Mouse (Mus musculus): ENCODE measurements around the gene Hnmt.
"Not testable (repeated sequence)": the region's sequence is repeated elsewhere in the genome, so short reads cannot be mapped to it uniquely, and the experiment has no call there.

Gene Hnmt

DNA sequence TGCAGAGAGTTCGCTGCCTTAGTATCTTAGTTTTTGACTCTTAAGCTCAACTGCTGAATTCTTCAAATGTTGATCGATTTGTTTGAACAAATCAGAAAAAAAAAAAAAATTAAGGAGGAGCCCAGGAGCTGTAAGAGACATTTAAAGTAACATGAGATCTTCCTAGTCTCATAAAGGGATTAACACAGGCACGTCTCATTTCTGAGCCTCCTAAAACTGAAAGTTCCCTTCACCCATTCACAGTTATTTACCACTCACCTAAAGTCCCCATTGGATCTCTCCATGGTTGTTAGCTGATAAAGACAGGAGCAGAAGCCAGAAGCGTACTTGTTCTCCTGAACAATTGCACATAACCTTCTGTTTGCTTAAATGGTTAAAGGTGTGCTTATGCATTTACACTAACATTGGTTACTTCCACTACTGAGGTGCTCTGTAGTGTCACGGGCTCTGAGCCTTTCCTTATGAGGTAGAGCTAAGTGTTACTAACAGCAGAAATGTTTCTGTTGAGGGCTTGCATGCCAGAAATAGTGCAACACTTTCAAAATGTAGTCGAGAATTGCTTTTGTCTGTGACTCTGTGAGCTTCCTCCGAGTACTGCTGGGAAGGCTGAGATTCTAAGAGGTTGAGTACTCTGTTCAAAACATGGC is at the start of gene Hnmt:
Gene Hnmt, minus strand, starts transcription at position 51 of the 647 bp plus-strand sequence.
- no peak for DNase-seq

DNA sequence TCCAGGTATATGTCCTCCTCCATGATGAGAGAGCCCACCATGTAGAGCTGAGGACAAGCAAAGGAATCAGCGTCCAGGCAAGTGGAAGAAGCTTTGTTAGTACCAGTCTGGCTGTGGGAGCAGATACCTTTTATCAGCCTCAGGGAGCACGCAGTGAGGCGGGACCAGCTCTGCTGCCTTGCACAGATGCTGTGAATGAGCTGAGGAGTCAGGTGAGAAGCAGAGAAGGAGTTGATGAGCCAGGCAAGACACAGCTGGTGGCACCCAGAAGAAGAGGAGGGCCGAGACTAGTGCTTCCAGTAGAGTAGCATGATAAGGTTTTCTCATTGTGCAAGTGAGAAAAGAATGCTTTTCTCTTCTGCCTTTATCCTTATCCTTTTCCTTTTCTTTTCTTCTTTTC is 47.3 kb upstream of the Hnmt start, which contains the start of gene Tbpl2:
Gene Tbpl2, minus strand, starts transcription at position 101 of the 400 bp plus-strand sequence.
- no peak for DNase-seq

DNA sequence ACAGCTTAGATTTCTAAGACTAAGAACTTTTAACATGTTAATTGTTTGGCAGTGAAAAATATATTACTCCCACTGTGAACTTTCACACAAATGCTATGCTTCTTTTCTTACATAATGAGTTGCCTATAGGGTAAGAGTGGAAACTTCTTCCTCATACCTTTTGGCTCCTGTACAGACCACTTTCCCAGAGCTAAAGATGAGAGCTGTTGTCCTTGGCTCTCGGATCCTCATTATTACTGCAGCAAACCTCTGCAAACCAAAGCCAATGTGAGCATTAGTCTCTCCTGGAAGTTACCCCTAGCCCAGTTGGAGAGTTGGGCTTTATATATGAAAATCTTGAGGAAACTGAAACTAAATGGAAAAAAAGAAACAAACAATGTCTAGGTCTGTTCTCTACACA is 41.7 kb upstream of the Hnmt start:
- no peak for DNase-seq

DNA sequence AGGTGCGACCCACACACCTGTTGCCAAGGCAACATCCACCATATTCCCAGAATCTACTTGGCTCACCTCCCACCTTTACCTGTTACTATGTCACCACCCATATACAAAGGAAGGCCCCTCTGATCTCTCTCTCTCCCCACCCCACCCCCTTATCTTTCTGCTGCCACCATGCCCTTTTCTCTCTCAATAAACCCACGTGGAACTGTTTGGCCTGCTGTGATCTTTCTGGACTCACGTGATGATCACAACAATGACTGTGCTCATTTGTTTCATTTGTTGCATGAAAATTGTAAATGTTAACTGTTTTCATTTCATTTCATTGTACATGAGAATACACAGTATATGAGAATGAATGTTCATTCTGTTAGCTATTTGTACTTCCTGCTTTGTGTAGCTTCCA is 1.3 kb upstream of the Hnmt start:
- no peak for DNase-seq

DNA sequence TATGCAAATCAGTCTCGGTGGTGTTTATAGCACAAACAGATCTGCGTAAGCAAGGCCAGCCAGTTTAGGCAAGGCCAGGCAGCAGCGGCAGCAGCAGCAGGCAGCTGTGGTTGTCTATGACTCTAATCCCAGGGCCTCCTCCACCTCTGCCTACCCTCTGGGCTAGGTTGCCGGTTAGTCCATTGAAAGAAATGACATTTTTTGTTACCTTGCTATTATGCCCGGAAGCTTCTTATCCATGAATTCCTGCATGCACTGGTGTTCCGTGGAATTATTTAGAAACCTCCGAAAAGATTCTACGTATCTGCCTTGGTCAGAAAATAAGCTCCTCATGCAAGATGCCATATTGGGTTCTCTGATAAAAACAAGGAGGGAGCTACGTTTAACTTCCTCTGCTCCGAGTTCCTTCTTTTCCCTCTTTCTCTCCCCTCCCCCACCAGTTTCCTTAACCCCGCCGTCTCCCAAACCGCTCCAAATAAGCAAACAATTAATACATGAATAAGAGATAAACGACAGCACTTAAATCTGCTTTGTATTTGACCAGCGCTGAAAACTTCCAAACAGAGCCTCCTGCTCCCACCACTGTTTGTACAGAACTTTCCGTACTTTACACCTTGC is 605 bp downstream of the Hnmt start:
- DNase-seq: peak; percentile 10 to 16

DNA sequence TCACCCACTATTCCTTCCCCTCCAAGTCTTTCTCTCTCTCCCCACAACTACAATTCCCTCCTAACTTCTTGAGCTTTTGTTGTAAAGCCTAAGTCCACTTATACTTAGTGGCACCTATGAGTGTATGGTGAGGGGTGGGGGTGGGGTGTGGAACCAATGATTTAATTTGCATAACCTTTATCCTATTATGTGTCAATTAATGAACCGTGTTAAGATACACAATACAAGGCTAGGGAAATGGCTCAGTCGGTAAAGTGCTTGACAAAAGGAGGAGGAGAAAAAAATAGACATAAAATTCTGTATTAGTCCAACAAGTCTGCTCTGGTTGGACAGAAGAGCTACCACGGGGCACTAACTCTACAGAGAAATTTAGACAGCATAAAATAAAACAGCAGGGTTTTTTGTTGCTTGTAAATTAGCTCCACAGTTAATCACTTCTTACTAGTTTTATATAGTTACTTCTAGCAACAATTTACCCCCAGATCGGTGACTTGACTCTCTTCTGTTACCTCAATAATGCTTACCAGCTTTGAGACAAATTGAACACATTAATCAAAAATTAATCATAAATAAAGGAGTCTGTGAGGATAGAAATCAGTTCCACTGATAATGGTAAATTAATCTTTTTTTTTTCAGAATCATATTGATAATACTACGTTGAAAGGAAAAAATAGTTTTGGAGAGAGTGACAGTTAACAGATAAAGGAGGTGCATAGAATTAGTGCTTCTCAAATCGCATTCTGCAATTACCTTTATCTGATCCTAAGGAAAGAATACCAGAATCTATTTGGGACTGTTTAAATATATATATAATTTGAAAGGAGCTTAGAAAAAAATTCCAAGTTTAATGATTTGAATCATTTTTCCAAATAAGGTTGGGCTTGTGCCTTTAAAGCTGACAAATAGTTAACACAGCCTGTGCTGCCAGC is 1.4 kb downstream of the Hnmt start:
- DNase-seq: no peak

DNA sequence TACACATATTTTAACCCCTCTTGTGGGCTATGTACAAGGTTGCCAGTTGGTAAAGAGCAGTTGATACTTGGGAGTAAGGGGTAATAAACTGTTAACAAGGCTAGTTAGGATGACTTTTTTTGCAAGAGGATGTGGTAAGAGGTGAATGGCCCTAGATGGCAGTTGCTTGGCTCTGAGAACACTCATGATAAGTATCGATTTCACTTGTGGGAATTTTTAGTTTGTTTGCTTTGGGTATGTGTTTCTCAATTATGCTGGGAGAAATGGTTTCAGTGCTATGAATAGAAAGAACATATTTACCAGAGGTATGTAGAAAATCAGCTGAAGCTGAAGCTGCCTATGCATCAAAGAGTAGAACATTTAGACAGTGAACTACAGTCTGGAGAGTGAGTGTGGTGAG is 6.3 kb downstream of the Hnmt start:
- no peak for DNase-seq

DNA sequence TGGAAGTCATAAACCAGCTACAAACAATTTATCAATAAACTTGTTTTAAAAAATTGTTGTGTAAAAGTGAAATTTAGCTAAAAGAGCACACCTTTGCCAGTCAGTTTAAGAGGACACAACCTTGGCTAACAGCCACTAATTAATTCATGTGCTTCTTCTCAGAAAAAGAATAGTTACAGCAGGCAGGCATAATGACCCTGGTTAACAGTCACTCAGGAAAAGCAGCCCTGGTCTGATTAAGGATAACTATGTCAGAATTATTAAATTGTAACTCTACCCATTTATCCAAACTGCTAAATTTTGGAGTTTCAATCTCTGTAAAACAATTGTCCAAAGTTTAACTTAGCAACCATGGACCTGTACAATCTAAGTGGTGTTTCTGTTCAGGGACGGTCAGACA is 8.7 kb downstream of the Hnmt start:
- DNase-seq: no peak

DNA sequence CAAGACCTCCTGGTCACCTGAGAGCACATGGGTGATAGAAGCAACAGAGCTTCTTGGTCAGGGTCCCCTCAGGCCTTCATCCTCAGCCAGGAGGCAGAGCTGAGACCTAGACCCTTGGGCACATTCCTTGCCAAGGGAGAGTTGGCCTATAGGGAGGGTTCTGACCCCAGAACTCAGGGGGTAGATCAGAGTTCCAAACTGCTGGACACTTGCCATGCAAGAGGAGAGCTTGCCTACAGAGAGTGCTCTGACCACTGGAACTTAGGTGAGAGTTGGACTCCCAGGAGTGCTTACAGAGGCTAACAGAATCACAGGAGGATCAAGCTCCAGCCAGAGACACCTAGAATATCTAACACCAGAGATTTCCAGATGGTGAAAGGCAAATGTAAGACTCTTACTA is 29.8 kb downstream of the Hnmt start:
- not testable (repeated sequence) for DNase-seq

DNA sequence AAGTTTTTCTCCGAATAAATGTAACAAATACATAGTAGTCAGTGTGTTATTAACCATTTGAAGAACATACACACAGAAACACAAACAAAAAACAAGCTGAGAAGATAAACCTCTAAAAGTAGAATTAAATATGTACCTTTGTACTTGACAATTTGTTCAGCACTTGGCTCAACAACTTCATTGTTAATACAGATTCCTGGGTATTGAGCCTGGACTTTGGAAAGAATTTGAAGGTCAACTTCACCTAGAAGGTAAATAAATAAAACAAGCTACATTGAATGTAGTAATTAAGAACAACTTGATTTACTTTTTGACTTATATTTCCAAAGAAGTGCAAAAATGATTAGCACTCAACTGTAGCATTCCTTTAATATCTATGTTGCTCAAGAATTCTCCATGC is 30.2 kb downstream of the Hnmt start:
- no peak for DNase-seq

DNA sequence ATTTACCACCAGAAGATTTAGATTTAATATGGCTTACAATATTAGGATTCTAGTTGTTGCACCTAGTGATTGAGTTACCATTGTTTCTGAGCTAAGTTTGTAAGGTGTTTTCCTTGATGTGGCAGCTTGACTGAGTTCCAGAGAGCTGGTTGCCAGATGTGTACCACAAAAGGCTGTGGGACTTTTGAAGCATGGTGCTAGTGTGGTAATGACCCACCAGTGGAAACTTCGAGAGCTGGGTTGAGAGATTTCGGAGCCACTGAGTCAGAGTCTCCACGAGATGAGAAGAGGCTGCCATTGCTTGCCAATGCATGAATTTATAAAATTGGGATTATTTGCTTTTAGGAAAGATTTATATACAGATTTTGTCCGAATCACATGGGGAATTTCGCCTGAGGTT is 34.2 kb downstream of the Hnmt start:
- DNase-seq: no peak

DNA sequence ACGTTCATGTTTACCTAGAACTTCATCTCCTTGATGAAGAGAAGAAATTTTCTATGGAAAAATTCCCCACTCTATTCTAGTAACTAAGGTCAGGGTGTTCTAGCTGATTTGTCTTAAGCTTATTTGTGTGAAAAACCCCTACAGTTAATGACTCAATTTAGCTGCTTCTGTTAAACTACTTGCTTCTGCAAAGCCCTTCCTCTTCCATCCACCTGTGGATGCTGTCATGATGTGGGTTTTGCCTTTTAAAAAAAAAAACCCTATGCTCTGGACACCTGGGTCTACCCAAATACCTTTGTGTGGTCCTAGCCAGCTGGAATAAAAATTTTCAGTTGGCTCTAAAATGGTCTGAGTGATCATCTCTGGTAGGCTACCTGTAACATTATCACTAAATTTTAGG is 49.9 kb downstream of the Hnmt start:
- DNase-seq: no peak

DNA sequence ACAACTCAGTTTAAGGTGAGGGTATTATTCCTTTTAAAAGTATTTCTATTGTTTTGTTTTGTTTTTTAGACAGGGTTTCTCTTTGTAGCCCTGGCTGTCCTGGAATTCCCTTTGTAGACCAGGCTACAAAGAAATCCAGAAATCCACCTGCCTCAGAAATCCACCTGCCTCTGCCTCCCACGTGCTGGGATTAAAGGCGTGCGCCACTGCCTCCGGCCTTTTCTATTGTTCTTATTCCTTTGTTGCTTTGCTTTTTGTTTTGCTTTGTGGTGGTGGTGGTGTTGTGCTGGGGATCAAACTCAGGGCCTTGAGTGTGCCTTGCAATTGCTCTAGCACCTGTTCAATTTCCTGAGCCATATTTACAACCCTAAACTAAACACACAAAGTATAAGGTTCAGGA is 50.4 kb downstream of the Hnmt start:
- no peak for DNase-seq

DNA sequence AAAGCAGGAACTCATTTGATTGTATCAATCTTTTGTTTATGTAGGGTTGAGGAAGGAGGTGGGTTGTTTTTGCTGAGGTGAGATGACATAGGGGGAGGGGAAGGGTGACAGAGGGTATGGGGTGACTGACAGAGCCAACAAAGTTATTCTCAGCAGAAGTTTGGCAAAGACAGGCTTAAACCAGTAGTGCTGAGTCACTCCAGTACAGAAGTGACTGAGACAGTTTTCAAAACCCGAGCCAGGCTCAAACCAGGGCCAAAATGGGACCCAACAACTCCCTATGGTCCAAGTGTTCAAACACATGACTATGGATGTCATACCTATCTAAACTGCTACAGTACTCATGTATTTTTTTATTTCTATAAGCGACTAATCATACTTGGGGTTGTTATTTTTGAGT is 52.4 kb downstream of the Hnmt start:
- DNase-seq: no peak

DNA sequence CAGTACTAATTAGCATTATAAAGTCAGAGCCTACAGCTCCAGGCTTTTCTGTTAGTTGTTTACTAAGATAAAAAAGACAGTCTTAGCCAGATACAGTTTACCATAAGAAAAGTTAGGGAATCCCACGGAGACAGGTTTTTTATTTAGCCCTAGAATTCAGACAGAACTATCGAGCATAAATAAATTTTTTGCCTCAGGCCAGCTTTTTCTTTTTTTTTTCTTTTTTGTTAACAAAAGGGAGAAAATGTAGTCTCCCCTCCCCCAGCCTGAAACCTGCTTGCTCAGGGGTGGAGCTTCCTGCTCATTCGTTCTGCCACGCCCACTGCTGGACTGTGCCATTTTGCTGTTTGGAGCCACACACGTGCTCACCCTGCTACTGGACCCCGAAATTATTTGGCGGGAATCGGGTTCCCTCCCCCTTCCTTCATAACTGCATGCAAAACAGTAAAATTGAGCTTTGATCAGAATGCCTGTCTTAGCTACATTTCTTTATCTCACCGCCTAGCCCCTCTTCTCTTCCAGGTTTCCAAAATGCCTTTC is 59.1 kb downstream of the Hnmt start:
- not testable (repeated sequence) for DNase-seq

DNA sequence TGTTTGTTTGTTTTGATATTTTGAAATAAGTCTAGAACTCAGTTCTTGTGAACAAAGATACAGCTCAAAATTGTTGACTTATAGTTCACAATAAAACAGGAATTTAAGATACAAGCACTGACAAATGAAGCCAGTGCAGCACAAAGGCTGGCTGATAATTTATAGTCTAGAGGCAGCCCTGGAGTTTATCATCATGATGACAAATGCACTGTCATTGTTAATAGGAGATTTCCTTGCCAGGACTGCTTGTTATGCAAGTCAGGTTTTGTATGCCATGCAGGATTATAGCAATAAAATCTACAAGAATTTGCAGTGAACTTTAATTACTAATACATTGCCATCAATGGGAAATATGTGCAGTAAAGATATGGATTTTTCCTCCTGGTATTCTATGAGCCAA is 61.9 kb downstream of the Hnmt start:
- no peak for DNase-seq

DNA sequence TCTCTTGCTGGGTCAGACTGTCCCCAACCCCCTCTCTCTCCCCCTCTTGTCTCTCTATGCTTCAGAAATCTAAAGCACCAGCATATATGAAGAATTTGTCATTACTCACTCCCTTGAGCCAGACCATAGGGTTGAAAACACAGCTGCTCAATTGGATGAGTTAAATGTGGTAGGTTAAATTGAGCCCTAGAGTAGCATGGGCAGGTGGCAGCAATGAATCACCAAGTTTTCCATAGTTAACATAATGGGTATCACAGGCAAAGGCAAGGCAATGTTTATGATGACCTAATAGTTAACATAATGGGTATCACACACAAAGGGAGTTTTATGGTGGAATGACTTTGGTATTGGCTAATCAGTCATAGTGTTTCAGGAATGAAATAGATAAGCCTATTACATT is 65.9 kb downstream of the Hnmt start:
- no peak for DNase-seq

DNA sequence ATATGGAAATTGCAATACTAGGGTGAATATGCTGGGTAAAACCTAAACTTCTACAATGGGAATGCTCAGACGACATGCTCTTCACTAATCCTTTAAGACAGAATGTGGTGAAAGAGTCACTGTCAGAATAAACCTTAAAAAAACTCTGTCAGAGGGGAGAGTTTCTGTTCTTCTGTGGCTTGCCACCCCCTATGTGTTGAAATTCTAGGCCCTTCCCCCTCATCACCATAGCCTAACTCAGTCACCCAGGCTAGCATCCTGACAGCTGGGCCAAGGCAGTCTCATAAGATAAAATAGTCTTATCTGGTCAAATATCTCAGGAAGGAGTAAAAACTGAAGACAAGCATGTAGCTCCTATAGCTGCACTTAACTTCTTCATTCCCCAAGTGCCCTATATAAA is 66.3 kb downstream of the Hnmt start:
- no peak for DNase-seq

DNA sequence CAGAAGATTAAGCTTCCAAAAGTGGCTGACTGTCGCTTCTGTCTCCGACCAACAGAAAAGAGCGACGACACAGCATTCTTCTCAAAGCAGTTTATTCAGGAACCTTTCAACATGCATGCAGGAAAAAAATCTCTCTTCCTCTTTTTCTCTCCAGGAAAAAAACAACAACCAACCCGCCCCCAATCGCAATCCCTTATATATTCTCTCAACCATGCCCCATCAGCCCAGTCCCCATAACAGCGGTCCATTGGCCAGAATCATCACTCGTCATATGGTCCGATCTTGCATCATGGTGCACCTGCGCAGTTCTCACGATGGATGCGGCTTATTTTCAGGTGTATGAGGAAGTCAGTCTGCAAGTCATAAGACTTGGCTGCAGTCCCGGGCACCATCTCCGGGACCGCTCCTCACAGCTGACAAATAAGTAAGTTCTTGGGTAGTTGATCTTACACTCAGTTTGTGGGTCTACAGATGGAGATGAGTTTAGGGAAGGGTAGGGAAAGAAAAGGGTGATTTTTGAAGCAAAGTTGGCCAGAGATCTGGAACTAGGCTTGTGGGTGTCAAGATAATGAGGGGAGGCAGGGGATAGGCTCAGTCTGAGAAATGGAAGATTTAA is 88.4 kb downstream of the Hnmt start:
- not testable (repeated sequence) for DNase-seq
